Mouse (Mus musculus) right cerebral cortex, postnatal 4 days (tissue): ENCODE measurements at regions not wholly inside any gene's neighbourhood (a gene's known extent, or its start where the extent isn't known, plus 50 kb on each side); places are given as distances from the start of the nearest gene placed in this dataset.

ENCODE experiments used
- DNase-seq: peaks from one replicate; pipeline ENCODE4 v3.0.0-alpha.2; 2022

GRCm38 (mm10) chr2:50518371-50519128, 221.9 kb upstream of the Mmadhc start:
- DNase-seq: no peak

- DNase-seq: no peak
These were observed 216.7 kb upstream of the Mmadhc start for GRCm38 (mm10) chr2:50513276-50513675.

GRCm38 (mm10) chr2:50498713-50499112, 202.1 kb upstream of the Mmadhc start:
- DNase-seq: no peak

GRCm38 (mm10) chr2:50496057-50496433, 199.4 kb upstream of the Mmadhc start:
- no peak for DNase-seq

- no peak for DNase-seq
These were observed 198.8 kb upstream of the Mmadhc start for GRCm38 (mm10) chr2:50495141-50496056.

GRCm38 (mm10) chr2:50493597-50494335, 197.2 kb upstream of the Mmadhc start:
- no peak for DNase-seq

GRCm38 (mm10) chr2:50463799-50464198, 167.2 kb upstream of the Mmadhc start:
- no peak for DNase-seq

- no peak for DNase-seq
These were observed 165.8 kb upstream of the Mmadhc start for GRCm38 (mm10) chr2:50462378-50462777.

- DNase-seq: no peak
These were observed 160.1 kb upstream of the Mmadhc start for GRCm38 (mm10) chr2:50456654-50457053.

GRCm38 (mm10) chr2:50448117-50448516, 151.5 kb upstream of the Mmadhc start:
- no peak for DNase-seq

- DNase-seq: no peak
These were observed 149.4 kb upstream of the Mmadhc start for GRCm38 (mm10) chr2:50445963-50446485.

GRCm38 (mm10) chr2:50440333-50440732, 143.7 kb upstream of the Mmadhc start:
- no peak for DNase-seq

- no peak for DNase-seq
These were observed 136.6 kb upstream of the Mmadhc start for GRCm38 (mm10) chr2:50433166-50433565.

- no peak for DNase-seq
These were observed 128.6 kb upstream of the Mmadhc start for GRCm38 (mm10) chr2:50425151-50425550.

GRCm38 (mm10) chr2:50419648-50420047, 123.0 kb upstream of the Mmadhc start:
- DNase-seq: no peak

GRCm38 (mm10) chr2:50417643-50418042, 121.0 kb upstream of the Mmadhc start:
- no peak for DNase-seq

- DNase-seq: no peak
These were observed 120.5 kb upstream of the Mmadhc start for GRCm38 (mm10) chr2:50417135-50417534.

GRCm38 (mm10) chr2:50416056-50416455, 119.5 kb upstream of the Mmadhc start:
- no peak for DNase-seq

GRCm38 (mm10) chr2:50405932-50406331, 109.3 kb upstream of the Mmadhc start:
- no peak for DNase-seq

GRCm38 (mm10) chr2:50403106-50403505, 106.5 kb upstream of the Mmadhc start:
- DNase-seq: no peak

GRCm38 (mm10) chr2:50398576-50398975, 102.0 kb upstream of the Mmadhc start:
- DNase-seq: no peak

GRCm38 (mm10) chr2:50377609-50378413, 81.2 kb upstream of the Mmadhc start:
- no peak for DNase-seq
